Mouse (Mus musculus): ENCODE measurements around the gene Rnase2b.
"Not testable (repeated sequence)": the region's sequence is repeated elsewhere in the genome, so short reads cannot be mapped to it uniquely, and the experiment has no call there.

The Rnase2b gene

DNA sequence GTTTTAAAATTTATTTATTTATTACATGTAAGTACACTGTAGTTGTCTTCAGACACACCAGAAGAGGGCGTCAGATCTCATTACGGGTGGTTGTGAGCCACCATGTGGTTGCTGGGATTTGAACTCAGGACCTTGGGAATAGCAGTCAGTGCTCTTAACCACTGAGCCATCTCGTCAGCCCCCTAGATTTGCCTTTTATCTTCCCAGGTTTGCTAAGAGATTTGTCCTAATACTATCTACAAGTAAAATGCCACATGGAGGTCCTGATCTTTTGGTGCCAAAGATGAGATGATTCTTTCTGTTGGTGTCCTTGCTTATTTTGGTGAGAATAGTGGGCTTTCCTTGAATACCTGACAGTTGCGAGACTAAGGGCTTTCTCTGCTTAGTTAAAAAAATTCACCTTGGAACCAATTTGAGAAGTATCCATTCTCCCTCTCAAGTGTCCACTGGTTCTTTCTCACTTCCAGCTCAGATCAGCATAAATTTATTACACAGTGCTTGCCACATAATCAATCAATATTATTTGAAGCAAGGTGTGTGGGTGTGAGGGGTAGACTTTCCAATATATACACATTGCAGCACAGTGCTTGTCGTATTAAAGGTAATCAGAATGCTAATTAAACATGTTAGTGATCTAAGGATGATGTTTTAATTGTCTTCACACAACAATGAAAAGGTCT lies 5.9 kb upstream of the Rnase2b start:
- no peak for DNase-seq

DNA sequence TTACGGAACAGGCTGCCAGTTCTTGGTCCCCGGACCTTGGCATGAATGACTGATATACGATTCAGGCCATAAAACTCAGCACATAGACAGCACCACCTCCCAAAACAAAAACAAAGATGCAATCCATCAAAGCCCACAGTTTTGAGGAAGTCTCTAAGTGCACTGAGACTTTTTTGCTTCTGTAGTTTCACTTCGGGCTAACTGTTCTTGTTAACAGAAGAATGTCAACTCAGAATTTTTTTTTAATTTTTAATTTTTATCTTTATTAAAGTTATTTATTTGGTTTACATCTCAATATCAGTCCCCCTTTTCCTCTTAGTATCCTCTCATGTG lies 5.4 kb upstream of the Rnase2b start:
- DNase-seq: no peak

DNA sequence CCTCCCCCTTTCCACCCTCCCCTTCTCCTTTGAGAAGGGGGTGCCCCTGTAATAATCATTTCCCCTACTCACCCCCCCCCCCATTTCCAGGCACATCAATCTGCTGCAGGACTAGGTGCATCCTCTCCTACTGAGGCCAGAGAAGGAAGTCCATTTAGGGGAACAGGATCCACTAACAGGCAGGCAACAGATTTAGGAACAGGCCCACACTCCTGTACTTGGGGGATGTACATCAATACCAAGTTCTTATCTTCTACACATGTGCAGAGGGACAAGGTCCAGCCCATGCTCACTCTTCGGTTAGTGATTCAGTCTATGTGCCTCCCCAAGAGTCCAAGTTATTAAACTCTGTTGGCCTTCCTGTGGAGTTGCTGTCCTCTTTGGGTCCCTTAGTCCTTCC lies 5.0 kb upstream of the Rnase2b start:
- DNase-seq: no peak

DNA sequence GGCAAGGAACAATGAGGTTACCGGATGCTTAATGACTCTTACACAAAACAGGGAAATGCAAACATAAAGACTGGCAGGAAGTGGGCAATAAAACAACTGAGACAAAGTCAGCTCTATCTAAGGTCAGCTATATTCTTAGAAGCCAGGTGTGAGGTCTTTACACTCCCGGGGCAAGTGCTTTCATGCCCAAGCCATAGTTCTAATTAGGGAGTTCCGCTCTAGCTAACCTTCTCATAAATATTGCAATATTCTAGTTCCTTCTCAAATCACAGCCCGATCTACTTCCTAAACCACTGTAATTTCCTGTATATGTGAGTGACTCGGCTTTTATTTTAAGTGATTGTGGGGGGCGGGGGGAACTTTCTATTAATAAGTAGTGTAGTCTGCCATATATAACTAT lies 1.3 kb downstream of the Rnase2b start:
- not testable (repeated sequence) for DNase-seq

- DNase-seq: no peak
Observed at GRCm38 (mm10) chr14:51165435-51165834, 3.4 kb downstream of the Rnase2b start.

- no peak for DNase-seq
Observed at GRCm38 (mm10) chr14:51166068-51166467, 4.0 kb downstream of the Rnase2b start.

GRCm38 (mm10) chr14:51172095-51172865 lies 10.2 kb downstream of the Rnase2b start:
- DNase-seq: peak; percentile 39

GRCm38 (mm10) chr14:51172947-51173346 lies 10.9 kb downstream of the Rnase2b start:
- not testable (repeated sequence) for DNase-seq

GRCm38 (mm10) chr14:51173843-51174242 lies 11.8 kb downstream of the Rnase2b start:
- no peak for DNase-seq

DNA sequence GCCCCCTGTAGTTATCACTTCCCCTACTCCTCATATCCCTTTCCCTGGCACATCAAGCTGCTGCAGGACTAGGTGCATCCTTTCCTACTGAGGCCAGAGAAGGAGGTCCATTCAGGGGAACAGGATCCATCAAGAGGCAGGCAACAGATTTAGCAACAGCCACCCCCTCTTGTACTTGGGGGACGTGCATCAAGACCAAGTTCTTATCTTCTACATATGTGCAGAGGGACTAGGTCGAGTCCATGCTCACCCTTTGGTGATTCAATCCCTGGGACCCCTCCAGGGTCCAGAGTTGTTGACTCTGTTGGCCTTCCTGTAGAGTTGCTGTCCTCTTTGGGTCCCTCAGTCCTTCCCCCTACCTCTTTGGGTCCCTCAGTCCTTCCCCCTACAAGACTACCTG lies 19.0 kb downstream of the Rnase2b start:
- DNase-seq: not testable (repeated sequence)

DNA sequence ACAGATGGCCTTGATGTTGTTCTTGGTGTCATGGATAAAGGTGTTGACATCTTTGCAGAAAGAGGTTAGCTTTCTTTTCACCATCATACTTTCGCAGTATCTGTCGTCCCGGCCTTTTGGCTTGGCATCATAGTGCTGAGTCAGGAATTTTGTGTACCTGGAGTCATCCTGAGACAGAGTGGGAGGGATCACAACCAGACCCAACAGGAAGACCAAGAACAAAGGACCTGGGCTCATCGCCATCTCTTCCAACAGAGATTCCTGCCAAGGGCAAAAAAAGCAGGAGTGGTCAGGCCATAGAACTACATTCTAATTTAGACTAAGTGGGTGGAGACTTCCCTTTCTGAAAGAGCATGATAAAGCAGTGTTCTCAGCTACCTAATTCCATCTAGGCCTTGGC lies 33.6 kb downstream of the Rnase2b start:
- peak; percentile 46 for DNase-seq

GRCm38 (mm10) chr14:51199098-51200023 lies 37.3 kb downstream of the Rnase2b start, which contains the start of gene Ang2:
Ang2 (minus strand) TSS chr14:51199148.
- no peak for DNase-seq

- DNase-seq: no peak
Observed at GRCm38 (mm10) chr14:51200054-51200453, 38.0 kb downstream of the Rnase2b start.

DNA sequence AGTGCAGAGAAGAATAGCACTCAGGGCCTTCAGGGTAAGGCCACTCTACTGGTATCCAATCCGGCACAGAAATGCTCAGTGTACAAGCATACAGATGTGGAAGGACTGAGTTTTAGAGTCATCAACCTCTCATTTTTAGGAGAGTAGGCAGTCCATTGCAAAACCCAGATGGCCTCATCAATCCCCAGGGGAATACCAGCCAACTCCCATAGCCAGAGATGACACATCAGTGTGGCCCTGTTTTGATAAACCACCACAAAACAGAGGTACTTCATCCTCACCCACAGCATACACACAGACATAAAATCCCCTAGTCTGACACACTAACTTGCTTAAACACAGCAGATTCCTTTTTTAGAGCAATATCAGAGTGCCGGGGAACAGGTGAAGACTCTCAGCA lies 38.4 kb downstream of the Rnase2b start:
- no peak for DNase-seq

DNA sequence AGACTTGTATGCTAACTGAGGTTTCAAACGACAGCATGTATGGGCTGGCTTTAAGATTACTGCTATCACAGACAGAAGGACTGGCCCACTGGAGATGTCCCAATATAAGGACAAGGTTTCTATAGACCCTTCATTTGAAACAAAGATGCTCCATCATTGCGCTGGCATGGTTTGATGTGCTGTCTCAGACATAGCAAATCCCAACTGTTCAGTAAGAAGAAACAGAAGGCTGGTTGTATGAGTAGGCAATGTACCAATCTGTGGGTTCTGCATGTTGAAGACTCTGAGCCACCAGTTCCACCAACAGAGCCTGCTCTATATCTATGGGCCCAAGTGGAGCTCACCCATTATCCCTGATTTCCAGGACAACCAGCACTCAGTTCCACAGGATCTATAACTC lies 41.1 kb downstream of the Rnase2b start, which contains the start of gene Ear14:
Ear14 (plus strand) TSS at position 277 of the 400 bp plus-strand sequence.
- DNase-seq: no peak

Measured in lung, postnatal 14 days (tissue).